Mouse (Mus musculus) liver, postnatal 0 days (tissue): ENCODE data around the gene Trub2. TPM values are rescaled to one million over a fixed set of nuclear protein-coding genes. Genes with fewer than 3 reads are reported as not detected.

Source experiments
- ATAC-seq: fragments of 200-750 bp; cut with Nextera tagmentation; 2 replicates; pipeline ENCODE4 v1.8.0; 2017; ENCODE audit warnings: mild to moderate bottlenecking, moderate library complexity
- DNase-seq: peaks from one replicate; pipeline ENCODE4 v3.0.0-alpha.2; 2016
- H3K27ac ChIP-seq: fragments of 300-500 bp; sonication (generic); 2 replicates; pipeline ENCODE4 v1.5.1; 2014; ENCODE audit warnings: antibody characterized with exemption, moderate library complexity, mild to moderate bottlenecking, low read depth
- H3K27me3 ChIP-seq: fragments of 300-500 bp; sonication (generic); 2 replicates; pipeline ENCODE4 v1.6.1; 2014; ENCODE audit warnings: low read length, control low read depth, mixed read lengths; ENCODE audit not compliant: insufficient read depth
- H3K36me3 ChIP-seq: fragments of 300-500 bp; sonication (generic); replicated peaks from 2 replicates; pipeline ENCODE4 v1.6.1; 2014; ENCODE audit warnings: mild to moderate bottlenecking, control low read depth, low read length, moderate library complexity, mixed read lengths; ENCODE audit not compliant: insufficient read depth
- H3K4me1 ChIP-seq: fragments of 300-500 bp; sonication (generic); 2 replicates; pipeline ENCODE4 v1.6.1; 2014; ENCODE audit warnings: antibody characterized with exemption, mild to moderate bottlenecking, control low read depth; ENCODE audit not compliant: insufficient read depth
- H3K4me2 ChIP-seq: fragments of 300-500 bp; sonication (generic); 2 replicates; pipeline ENCODE4 v1.6.1; 2014; ENCODE audit warnings: low read depth, mild to moderate bottlenecking, low read length, moderate library complexity, mixed read lengths
- H3K4me3 ChIP-seq: fragments of 300-500 bp; sonication (generic); 2 replicates; pipeline ENCODE4 v1.5.1; 2014; ENCODE audit warnings: low read depth, low read length
- H3K9ac ChIP-seq: fragments of 300-500 bp; sonication (generic); replicated peaks from 2 replicates; pipeline ENCODE4 v1.6.1; 2014; ENCODE audit warnings: mild to moderate bottlenecking, moderate library complexity
- H3K9me3 ChIP-seq: fragments of 300-500 bp; sonication (generic); 2 replicates; pipeline ENCODE4 v1.6.1; 2016; ENCODE audit warnings: mild to moderate bottlenecking, control low read depth, low read length, mixed read lengths
- CTCF ChIP-seq: sonication (generic); IDR thresholded peaks from 2 replicates; pipeline ENCODE4 v1.5.1; 2016; ENCODE audit warnings: antibody characterized with exemption, low read depth
- EP300 ChIP-seq: IDR thresholded peaks from 2 replicates; pipeline ENCODE4 v1.6.1; 2016; ENCODE audit warnings: antibody characterized with exemption, low read depth, mild to moderate bottlenecking
- WGBS: fragments of 180-500 bp; shearing (Covaris S2); extraction: QIAGEN DNeasy Blood & Tissue Kit; methylation state at CpG from one replicate; pipeline ENCODE4 v1.1.7; 2014; ENCODE audit not compliant: insufficient replicate concordance; 5-methylcytosine and 5-hydroxymethylcytosine counted together
- polyA plus RNA-seq: library from polyadenylated mRNA; unstranded; fragments of >200 nt; fragmentation: Nextera tagmentation; extraction: Ambion mirVana; gene quantifications from 2 replicates; pipeline ENCODE4 v1.2.1, GENCODE M21; 2015

Gene Trub2
- polyA plus RNA-seq, 1 experiment from 2014 or later = 7.9 TPM

DNA sequence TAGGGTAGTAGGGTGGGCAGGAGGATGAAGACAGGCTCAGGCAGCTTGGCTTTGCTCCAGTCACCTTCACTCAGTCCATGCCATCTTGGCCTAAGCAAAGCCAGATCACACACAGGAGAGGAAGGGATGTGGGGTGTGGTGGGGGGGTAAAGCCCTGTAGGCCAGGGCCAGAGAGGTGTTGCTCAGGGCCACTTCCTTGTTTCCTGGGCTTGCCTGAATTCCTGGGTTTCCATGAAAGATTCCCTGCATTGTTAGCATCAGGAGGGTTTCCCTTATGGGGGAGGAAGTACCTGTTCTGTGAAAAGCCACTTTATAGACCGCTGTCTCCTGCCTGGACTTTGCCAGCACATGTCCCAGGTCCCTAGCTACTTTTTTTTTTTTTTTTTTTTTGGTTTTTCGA is 74.8 kb downstream of the Trub2 start:
- no peaks in the 10 kb centered on the region for H3K27me3 ChIP-seq
- peaks cover 28% of the 10 kb centered on the region for H3K36me3 ChIP-seq
- no peak overlapping the region for H3K4me2 ChIP-seq
- ATAC-seq = no peak
- H3K9ac ChIP-seq = no peak overlapping the region
- no peaks in the 10 kb centered on the region for H3K4me1 ChIP-seq
- H3K4me3 ChIP-seq = no peak overlapping the region
- H3K27ac ChIP-seq = no peak overlapping the region
- TF ChIP-seq EP300 (no peak), CTCF (no peak)
- 87% methylated on average over 1 of the region's 2 CpGs for WGBS
- DNase-seq = no peak
- no peaks in the 10 kb centered on the region for H3K9me3 ChIP-seq

DNA sequence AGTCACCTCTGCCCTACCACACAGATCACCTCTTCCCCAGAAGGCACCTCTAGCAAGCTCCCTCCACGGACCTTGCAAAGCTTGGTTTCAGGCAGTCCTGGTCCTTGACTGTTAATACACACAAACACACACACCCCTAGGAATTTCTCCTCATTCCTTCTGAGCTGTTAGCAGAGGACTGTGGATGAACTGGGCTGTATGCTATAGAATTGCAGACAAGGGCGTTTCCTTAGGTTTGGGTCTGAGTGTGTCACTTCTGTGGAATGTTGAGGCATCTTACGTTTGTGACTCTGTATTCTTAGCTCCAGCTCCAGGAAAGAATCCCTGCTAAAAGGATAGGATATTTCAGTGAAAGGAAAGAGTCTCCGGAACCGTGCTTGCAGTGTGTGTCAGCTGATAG is 76.4 kb downstream of the Trub2 start:
- Histone ChIP-seq H3K4me3 (no peak overlapping the region), H3K27me3 (no peaks in the 10 kb centered on the region), H3K36me3 (peaks cover 28% of the 10 kb centered on the region), H3K4me2 (no peak overlapping the region), H3K9ac (no peak overlapping the region), H3K9me3 (no peaks in the 10 kb centered on the region), H3K4me1 (no peaks in the 10 kb centered on the region), H3K27ac (no peak overlapping the region)
- no peak for TF ChIP-seq CTCF
- TF ChIP-seq EP300 = no peak
- WGBS = 86% methylated on average over 5 of the region's 5 CpGs
- no peak for DNase-seq
- ATAC-seq = no peak

Other genes starting within 250 kb of the Trub2 start
- gene Rapgef1, start 168.8 kb downstream of the Trub2 start, polyA plus RNA-seq = 4.8 and 5.1 TPM in 2 replicates
- 0.13 and 0.19 TPM in 2 replicates for gene Gm13420, start 36.8 kb downstream of the Trub2 start, polyA plus RNA-seq
- not detected in 2 replicates for gene Gm13547, start 29.2 kb downstream of the Trub2 start, polyA plus RNA-seq
- 6.1 and 7.2 TPM in 2 replicates for gene Coq4, start 1.0 kb downstream of the Trub2 start, polyA plus RNA-seq
- 4.6 and 5.1 TPM in 2 replicates for gene Slc27a4, start 14.1 kb upstream of the Trub2 start, polyA plus RNA-seq
- gene Urm1, start 31.6 kb upstream of the Trub2 start, polyA plus RNA-seq = 6.6 and 8.7 TPM in 2 replicates
- 9.0 and 10.0 TPM in 2 replicates for gene Cercam, start 80.7 kb upstream of the Trub2 start, polyA plus RNA-seq
- 19.0 and 22.1 TPM in 2 replicates for gene Odf2, start 100.7 kb upstream of the Trub2 start, polyA plus RNA-seq
- 13.4 and 14.7 TPM in 2 replicates for gene Gle1, start 146.9 kb upstream of the Trub2 start, polyA plus RNA-seq
- gene Sptan1, start 177.1 kb upstream of the Trub2 start, polyA plus RNA-seq = 14.9 and 17.2 TPM in 2 replicates